Mouse (Mus musculus): Measurements from ENCODE around the gene Zfp951. TPM values are rescaled to one million over a fixed set of nuclear protein-coding genes. Genes with fewer than 3 reads are reported as not detected.
A peak's percentile ranks its signal among the peaks of the same experiment; 100 is the strongest.
"Not testable (repeated sequence)": the region's sequence is repeated elsewhere in the genome, so short reads cannot be mapped to it uniquely, and the experiment has no call there.

Zfp951 gene
- 1 to 10 TPM; 1.1 to 1.3 TPM for total RNA-seq (2021)
- long read RNA-seq, experiment 1, partial matches to known transcripts = 4 of 7 reads
- long read RNA-seq, experiment 1, other reads (novel, unspliced or antisense) = 2 of 7 reads
- long read RNA-seq, experiment 2, partial matches to known transcripts = 0 of 2 reads
- long read RNA-seq, experiment 2, other reads (novel, unspliced or antisense) = 2 of 2 reads

- intact Hi-C loops (cut with DNase I) = not testable (repeated sequence)
- Histone ChIP-seq H3K4me3 (peak within 1 kb of the TSS; percentile 71), H3K27ac (peak within 1 kb of the TSS; percentile 83)
Observed at GRCm38 (mm10) chr5:104859962-104860525, at the start of gene Zfp951. Gene Zfp951, minus strand, starts transcription at chr5:104860070.

GRCm38 (mm10) chr5:104906556-104906955, 46.7 kb upstream of the Zfp951 start:
- intact Hi-C loops (cut with DNase I); DNase-seq; H3K4me3 ChIP-seq; H3K27ac ChIP-seq: not testable (repeated sequence)

More at GRCm38 (mm10) chr5:104859962-104860525, at the start of gene Zfp951:
- DNase-seq = peak; percentile 27

- DNase-seq = not testable (repeated sequence)
- H3K27ac ChIP-seq = peak overlapping the region; percentile 83
Observed at GRCm38 (mm10) chr5:104859045-104859961, 567 bp downstream of the Zfp951 start.

DNA sequence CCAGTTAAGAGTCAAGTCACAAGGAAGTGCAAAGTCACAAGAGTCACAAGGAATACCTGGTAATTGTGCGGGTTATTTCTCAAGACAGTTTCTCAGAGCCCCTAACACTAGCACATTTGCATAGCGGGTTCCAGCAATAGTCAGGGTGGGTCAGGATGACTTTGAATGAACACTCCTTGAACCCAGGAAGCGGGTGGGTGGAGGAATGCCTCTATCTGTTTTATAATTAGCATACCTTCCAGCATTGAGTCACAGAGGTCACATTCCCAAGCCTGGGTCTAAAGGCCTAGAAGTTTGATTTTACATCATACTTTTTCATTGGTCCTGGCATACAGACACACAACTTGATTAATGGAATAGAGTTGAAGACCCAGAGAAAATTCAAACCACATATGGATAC, 5.3 kb downstream of the Zfp951 start:
- intact Hi-C loops (cut with DNase I); H3K4me3 ChIP-seq; DNase-seq; H3K27ac ChIP-seq: not testable (repeated sequence)

More at GRCm38 (mm10) chr5:104859045-104859961, 567 bp downstream of the Zfp951 start:
- intact Hi-C loops (cut with DNase I) = not testable (repeated sequence)
- peak overlapping the region; percentile 71 for H3K4me3 ChIP-seq

DNA sequence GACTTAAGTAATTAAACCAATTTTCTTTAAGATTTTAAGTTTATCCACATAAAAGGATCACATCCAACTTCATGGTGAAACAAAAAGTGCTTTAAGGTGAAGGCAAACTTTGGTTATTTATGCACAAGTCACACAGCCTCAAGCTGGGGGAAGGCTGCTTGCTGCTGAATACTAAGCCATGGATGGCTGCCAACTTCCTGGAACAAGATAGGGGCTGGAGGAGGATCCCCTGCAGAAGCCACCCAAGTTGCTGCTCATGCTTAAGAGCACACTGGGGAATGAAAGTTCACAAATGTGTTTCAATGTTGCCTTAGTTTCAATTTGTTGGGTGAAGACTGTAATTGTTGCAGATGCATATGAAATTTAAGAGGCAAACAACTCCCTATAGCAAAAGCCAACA, 26.5 kb downstream of the Zfp951 start:
- no peak for TF ChIP-seq CTCF (IDR thresholded peaks at IDR 0.05)
- Histone ChIP-seq H3K27ac (no peak overlapping the region), H3K4me3 (no peak overlapping the region)
- DNase-seq = no peak
- intact Hi-C loops (cut with DNase I) = no loop called here

DNA sequence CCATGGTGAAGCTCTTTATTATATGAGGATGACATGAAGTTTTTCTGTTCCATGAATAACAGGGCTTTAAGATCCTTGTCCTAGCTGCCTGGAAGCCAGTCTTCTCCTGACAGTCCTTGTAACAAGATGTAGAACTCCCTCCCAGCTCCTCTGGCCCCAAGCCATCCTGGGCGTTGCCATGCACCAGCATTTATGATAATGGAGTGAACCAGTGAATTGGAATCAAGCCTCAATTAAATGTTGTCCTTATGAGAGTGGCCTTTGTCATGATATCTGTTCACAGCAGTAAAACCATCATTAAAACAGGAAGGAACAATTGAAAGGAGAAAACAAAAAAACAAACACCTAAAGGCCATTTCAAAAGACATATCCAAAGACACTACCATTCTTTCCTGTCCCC, 30.3 kb downstream of the Zfp951 start:
- TF ChIP-seq CTCF (IDR thresholded peaks at IDR 0.05) = no peak
- intact Hi-C loops (cut with DNase I) = no loop called here
- DNase-seq = no peak

GRCm38 (mm10) chr5:104770138-104770537, 89.7 kb downstream of the Zfp951 start:
- H3K4me3 ChIP-seq; DNase-seq; intact Hi-C loops (cut with DNase I); H3K27ac ChIP-seq: not testable (repeated sequence)

More for the DNA sequence above, 30.3 kb downstream of the Zfp951 start:
- no peak overlapping the region for H3K4me3 ChIP-seq
- no peak overlapping the region for H3K27ac ChIP-seq

Other genes with a start within 250 kb of the Zfp951 start
- gene Abcg3, start 122.6 kb upstream of the Zfp951 start, total RNA-seq (2021) = under 1 TPM in 1 of 2 experiments, not detected in 1; 0.08 TPM